Mouse (Mus musculus): ENCODE measurements around the gene Preb.

DNA sequence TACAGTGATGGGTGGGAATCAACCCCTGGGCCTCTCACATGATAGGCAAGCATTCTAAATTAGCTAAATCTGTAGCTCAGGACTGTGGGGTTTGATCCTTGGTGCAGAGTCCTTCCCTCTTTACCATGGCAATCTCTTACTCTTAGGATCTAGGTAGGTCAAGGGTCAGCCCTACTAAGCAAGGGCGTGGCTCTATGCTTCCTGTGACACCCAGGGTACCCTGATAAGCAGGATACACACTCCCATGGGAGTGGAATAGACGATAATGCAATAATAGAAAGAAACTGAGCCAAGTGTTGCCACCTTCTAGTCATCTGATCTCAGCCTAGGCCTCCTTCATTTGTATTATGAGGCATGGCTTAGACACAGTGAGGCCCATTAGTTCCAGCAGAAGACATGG is 9.3 kb upstream of the Preb start:
- TF ChIP-seq POLR2A (IDR thresholded peaks at IDR 0.05; ENCODE audit: borderline replicate concordance, control insufficient read depth, low read depth, low read length) (no peak), CTCF (IDR thresholded peaks at IDR 0.05; ENCODE audit: control insufficient read depth, insufficient read depth, low read length) (no peak)
